Mouse (Mus musculus): Measurements from ENCODE around the gene Nkx1-1.

GRCm38 (mm10) chr5:33430511-33431172 is 3.1 kb downstream of the Nkx1-1 start:
- TF ChIP-seq CTCF (IDR thresholded peaks at IDR 0.05; ENCODE audit: control insufficient read depth, insufficient read depth, insufficient read length) (no peak), CEBPB (IDR thresholded peaks at IDR 0.05; ENCODE audit: low read depth) (no peak), MAX (IDR thresholded peaks at IDR 0.05) (no peak), MYOD1 (IDR thresholded peaks at IDR 0.05; ENCODE audit: control insufficient read depth, insufficient read length, low read depth) (no peak), USF1 (IDR thresholded peaks at IDR 0.05; ENCODE audit: low read depth) (no peak), FOSL1 (IDR thresholded peaks at IDR 0.05; ENCODE audit: insufficient read depth, low read length, poor library complexity, severe bottlenecking) (no peak)

Data from C2C12 (cell line).